Mouse (Mus musculus): ENCODE measurements around the gene Rtl3. TPM values are rescaled to one million over a fixed set of nuclear protein-coding genes. Genes with fewer than 3 reads are reported as not detected.

Gene Rtl3
- polyA plus RNA-seq (2016; fragmentation: Nextera tagmentation; extraction: Ambion mirVana), result 1.4 and 3.8 TPM in 2 replicates

- H3K9me3 ChIP-seq, result peaks cover 10% of the 10 kb centered on the region
- H3K4me3 ChIP-seq, result no peak within 1 kb of the TSS
- no peaks in the 10 kb centered on the region for H3K36me3 ChIP-seq (replicated peaks)
- H3K27ac ChIP-seq (replicated peaks), result no peak within 1 kb of the TSS
- no peak for DNase-seq (ENCODE audit: low spot score)
- peaks cover 17% of the 10 kb centered on the region; the same call in 1 of the 2 replicates for H3K27me3 ChIP-seq (replicated peaks; ENCODE audit: low read depth, poor library complexity, severe bottlenecking)
- WGBS, result 72% methylated on average over 7 of the region's 7 CpGs
- H3K4me1 ChIP-seq, result no peaks in the 10 kb centered on the region
These were observed at the start of gene Rtl3 for GRCm38 (mm10) chrX:106840409-106840808. TSS of gene Rtl3 (minus strand) at chrX:106840644.

- WGBS, result 66% methylated on average over 4 of the region's 4 CpGs
- no peak overlapping the region for H3K4me3 ChIP-seq
- no peak overlapping the region for H3K27ac ChIP-seq (replicated peaks)
- no peaks in the 10 kb centered on the region for H3K9me3 ChIP-seq
- no peaks in the 10 kb centered on the region for H3K36me3 ChIP-seq (replicated peaks)
- H3K4me1 ChIP-seq, result no peaks in the 10 kb centered on the region
- DNase-seq (ENCODE audit: low spot score), result no peak
- H3K27me3 ChIP-seq (replicated peaks; ENCODE audit: low read depth, poor library complexity, severe bottlenecking), result peaks cover 40% of the 10 kb centered on the region
These were observed 31.9 kb upstream of the Rtl3 start for GRCm38 (mm10) chrX:106872315-106872714.

GRCm38 (mm10) chrX:106871894-106872293 is 31.4 kb upstream of the Rtl3 start:
- Histone ChIP-seq H3K4me1 (no peaks in the 10 kb centered on the region), H3K27me3 (replicated peaks; ENCODE audit: low read depth, poor library complexity, severe bottlenecking) (peaks cover 40% of the 10 kb centered on the region), H3K36me3 (replicated peaks) (no peaks in the 10 kb centered on the region), H3K9me3 (no peaks in the 10 kb centered on the region), H3K4me3 (no peak overlapping the region), H3K27ac (replicated peaks) (no peak overlapping the region)
- 33% methylated on average over 3 of the region's 3 CpGs for WGBS
- DNase-seq (ENCODE audit: low spot score), result no peak

GRCm38 (mm10) chrX:106871426-106871825 is 31.0 kb upstream of the Rtl3 start:
- no peak overlapping the region for H3K4me3 ChIP-seq
- H3K27ac ChIP-seq (replicated peaks), result no peak overlapping the region
- peaks cover 40% of the 10 kb centered on the region for H3K27me3 ChIP-seq (replicated peaks; ENCODE audit: low read depth, poor library complexity, severe bottlenecking)
- no peaks in the 10 kb centered on the region for H3K9me3 ChIP-seq
- no peaks in the 10 kb centered on the region for H3K4me1 ChIP-seq
- H3K36me3 ChIP-seq (replicated peaks), result no peaks in the 10 kb centered on the region
- no peak for DNase-seq (ENCODE audit: low spot score)
- 64% methylated on average over 3 of the region's 3 CpGs for WGBS

- no peaks in the 10 kb centered on the region for H3K4me1 ChIP-seq
- peaks cover 14% of the 10 kb centered on the region for H3K27me3 ChIP-seq (replicated peaks; ENCODE audit: low read depth, poor library complexity, severe bottlenecking)
- no peak for DNase-seq (ENCODE audit: low spot score)
- H3K27ac ChIP-seq (replicated peaks), result no peak overlapping the region
- no peaks in the 10 kb centered on the region for H3K9me3 ChIP-seq
- WGBS, result 79% methylated on average over 3 of the region's 3 CpGs
- no peaks in the 10 kb centered on the region for H3K36me3 ChIP-seq (replicated peaks)
- no peak overlapping the region for H3K4me3 ChIP-seq
These were observed 13.3 kb upstream of the Rtl3 start for GRCm38 (mm10) chrX:106853523-106854300.

GRCm38 (mm10) chrX:106839591-106839990 is 853 bp downstream of the Rtl3 start:
- peaks cover 10% of the 10 kb centered on the region for H3K9me3 ChIP-seq
- H3K36me3 ChIP-seq (replicated peaks), result no peaks in the 10 kb centered on the region
- 51% methylated on average over 5 of the region's 5 CpGs for WGBS
- peaks cover 17% of the 10 kb centered on the region; the same call in 1 of the 2 replicates for H3K27me3 ChIP-seq (replicated peaks; ENCODE audit: low read depth, poor library complexity, severe bottlenecking)
- no peak for DNase-seq (ENCODE audit: low spot score)
- H3K4me1 ChIP-seq, result no peaks in the 10 kb centered on the region
- H3K27ac ChIP-seq (replicated peaks), result no peak overlapping the region
- no peak overlapping the region for H3K4me3 ChIP-seq

GRCm38 (mm10) chrX:106830494-106830893 is 9.9 kb downstream of the Rtl3 start:
- 94% methylated on average over 1 of the region's 1 CpGs for WGBS
- Histone ChIP-seq H3K27me3 (replicated peaks; ENCODE audit: low read depth, poor library complexity, severe bottlenecking) (0 out of 2 replicates have a peak, but pooled peaks cover 8% of the 10 kb centered on the region), H3K9me3 (no peaks in the 10 kb centered on the region), H3K4me1 (no peaks in the 10 kb centered on the region), H3K4me3 (no peak overlapping the region), H3K27ac (replicated peaks) (no peak overlapping the region), H3K36me3 (replicated peaks) (no peaks in the 10 kb centered on the region)
- no peak for DNase-seq (ENCODE audit: low spot score)

- 0 out of 2 replicates have a peak, but pooled peaks cover 4% of the 10 kb centered on the region for H3K27me3 ChIP-seq (replicated peaks; ENCODE audit: low read depth, poor library complexity, severe bottlenecking)
- H3K9me3 ChIP-seq, result no peaks in the 10 kb centered on the region
- 82% methylated on average over 7 of the region's 7 CpGs for WGBS
- no peak overlapping the region for H3K27ac ChIP-seq (replicated peaks)
- H3K4me1 ChIP-seq, result no peaks in the 10 kb centered on the region
- no peak overlapping the region for H3K4me3 ChIP-seq
- no peaks in the 10 kb centered on the region for H3K36me3 ChIP-seq (replicated peaks)
- DNase-seq (ENCODE audit: low spot score), result no peak
These were observed 30.8 kb downstream of the Rtl3 start for GRCm38 (mm10) chrX:106809560-106810226.

- 67% methylated on average over 2 of the region's 2 CpGs for WGBS
- peaks cover 13% of the 10 kb centered on the region for H3K27me3 ChIP-seq (replicated peaks; ENCODE audit: low read depth, poor library complexity, severe bottlenecking)
- no peaks in the 10 kb centered on the region for H3K4me1 ChIP-seq
- H3K36me3 ChIP-seq (replicated peaks), result no peaks in the 10 kb centered on the region
- no peak overlapping the region for H3K27ac ChIP-seq (replicated peaks)
- DNase-seq (ENCODE audit: low spot score), result no peak
- no peaks in the 10 kb centered on the region for H3K9me3 ChIP-seq
- H3K4me3 ChIP-seq, result no peak overlapping the region
These were observed 36.1 kb downstream of the Rtl3 start for GRCm38 (mm10) chrX:106804387-106804786.

GRCm38 (mm10) chrX:106794686-106795085 is 45.8 kb downstream of the Rtl3 start:
- no peak overlapping the region for H3K4me3 ChIP-seq
- no peak overlapping the region for H3K27ac ChIP-seq (replicated peaks)
- H3K9me3 ChIP-seq, result no peaks in the 10 kb centered on the region
- H3K36me3 ChIP-seq (replicated peaks), result no peaks in the 10 kb centered on the region
- H3K27me3 ChIP-seq (replicated peaks; ENCODE audit: low read depth, poor library complexity, severe bottlenecking), result peaks cover 9% of the 10 kb centered on the region; the same call in 1 of the 2 replicates
- no peaks in the 10 kb centered on the region for H3K4me1 ChIP-seq
- DNase-seq (ENCODE audit: low spot score), result no peak
- WGBS, result 9% methylated on average over 2 of the region's 2 CpGs
